In genomic region chr10:96148250-96148699, GRCm38 (mm10) we compare ENCODE assay signal across 9 mouse cellular contexts. TPM values are rescaled to one million over a fixed set of nuclear protein-coding genes. Genes with fewer than 3 reads are reported as not detected.
DNase-seq lines count a peak whose midpoint lies in the region; ATAC-seq lines count a peak whose summit lies in the region.
"Had no signal": no experiment of that assay in that cellular context is flagged by ENCODE, and none has a peak within 500 bp of the region (broad histone marks: within the 10 kb centered on the region; RNA-seq: fewer than 3 reads in every experiment).

No protein-coding gene starts in this region.

- peaks cover 20% of the 10 kb centered on the region for H3K4me1 ChIP-seq in embryonic facial prominence, embryonic 13.5 days
- peaks cover 22% of the 10 kb centered on the region for H3K4me1 ChIP-seq in kidney, embryonic 15.5 days
- H3K4me1 ChIP-seq in neural tube, embryonic 11.5 days (ENCODE audit: control insufficient read depth, insufficient read depth, low read length) = no peaks in the 10 kb centered on the region

- H3K27me3 ChIP-seq in embryonic facial prominence, embryonic 13.5 days = no peaks in the 10 kb centered on the region
- H3K27me3 ChIP-seq in kidney, embryonic 15.5 days = no peaks in the 10 kb centered on the region
- H3K27me3 ChIP-seq in neural tube, embryonic 11.5 days (ENCODE audit: control insufficient read depth, insufficient read depth, low read length) = no peaks in the 10 kb centered on the region
- H3K27me3 ChIP-seq: heart, embryonic 13.5 days had no signal

- peak overlapping the region; percentile 37 for H3K4me2 ChIP-seq in embryonic facial prominence, embryonic 13.5 days
- peak overlapping the region; percentile 18 for H3K4me2 ChIP-seq in kidney, embryonic 15.5 days
- H3K4me2 ChIP-seq in neural tube, embryonic 11.5 days (ENCODE audit: low read depth) = no peak overlapping the region
- H3K4me2 ChIP-seq: heart, embryonic 13.5 days had no signal

- ATAC-seq in embryonic facial prominence, embryonic 13.5 days (ENCODE audit: insufficient number of reproducible peaks, insufficient read depth, low FRiP score, low TSS enrichment, low read depth) = no peak
- ATAC-seq in kidney, embryonic 15.5 days (replicated peaks; ENCODE audit: low FRiP score) = peak; percentile 93
- peak; percentile 48; the same call in 1 of the 2 replicates for ATAC-seq in neural tube, embryonic 11.5 days (ENCODE audit: insufficient read depth, low FRiP score, low TSS enrichment)
- ATAC-seq in monocyte, adult 5-6 weeks (replicated peaks; ENCODE audit: insufficient number of reproducible peaks, low FRiP score, low TSS enrichment, poor library complexity, severe bottlenecking) = no peak

- no peak overlapping the region for H3K4me3 ChIP-seq in embryonic facial prominence, embryonic 13.5 days
- H3K4me3 ChIP-seq in kidney, embryonic 15.5 days (replicated peaks) = no peak overlapping the region
- no peak overlapping the region for H3K4me3 ChIP-seq in neural tube, embryonic 11.5 days (ENCODE audit: low read depth, low read length)
- H3K4me3 ChIP-seq: heart, embryonic 13.5 days had no signal

- H3K36me3 ChIP-seq in embryonic facial prominence, embryonic 13.5 days = no peaks in the 10 kb centered on the region
- no peaks in the 10 kb centered on the region for H3K36me3 ChIP-seq in kidney, embryonic 15.5 days
- no peaks in the 10 kb centered on the region for H3K36me3 ChIP-seq in neural tube, embryonic 11.5 days (ENCODE audit: control insufficient read depth, insufficient read depth, low read length)
- H3K36me3 ChIP-seq: heart, embryonic 13.5 days had no signal

- no peak overlapping the region for H3K9ac ChIP-seq in embryonic facial prominence, embryonic 13.5 days
- no peak overlapping the region for H3K9ac ChIP-seq in kidney, embryonic 15.5 days
- no peak overlapping the region for H3K9ac ChIP-seq in neural tube, embryonic 11.5 days (ENCODE audit: low read length)
- H3K9ac ChIP-seq: heart, embryonic 13.5 days had no signal

- H3K9me3 ChIP-seq in embryonic facial prominence, embryonic 13.5 days = no peaks in the 10 kb centered on the region
- H3K9me3 ChIP-seq in kidney, embryonic 15.5 days (replicated peaks) = no peaks in the 10 kb centered on the region
- H3K9me3 ChIP-seq in neural tube, embryonic 11.5 days (ENCODE audit: control insufficient read depth, low read length) = no peaks in the 10 kb centered on the region
- H3K9me3 ChIP-seq: heart, embryonic 13.5 days had no signal

- intact Hi-C loops in heart, postnatal 36 days (cut with DNase I) = no loop called here

- H3K27ac ChIP-seq in embryonic facial prominence, embryonic 13.5 days = no peak overlapping the region
- peak overlapping the region; percentile 72; the same call in 1 of the 2 replicates for H3K27ac ChIP-seq in kidney, embryonic 15.5 days
- H3K27ac ChIP-seq in neural tube, embryonic 11.5 days (ENCODE audit: low read depth, low read length) = 0 out of 2 replicates have a peak overlapping the region, but pooled peaks have one; percentile 29
- H3K27ac ChIP-seq: heart, embryonic 13.5 days had no signal

- DNase-seq in gastrocnemius, adult 18-20 months (ENCODE audit: low spot score) = peak; percentile 19
- DNase-seq in gastrocnemius, postnatal 25 days = no peak
- peak; percentile 54 for DNase-seq in MN1 (ENCODE audit: low spot score)
- DNase-seq in neural tube, embryonic 11.5 days (ENCODE audit: low spot score) = peak; percentile 57
- no peak for DNase-seq in heart, postnatal 36 days

- WGBS in embryonic facial prominence, embryonic 13.5 days = 11% methylated on average over 10 of the region's 10 CpGs
- WGBS in kidney, embryonic 15.5 days = 6% methylated on average over 10 of the region's 10 CpGs
- WGBS in neural tube, embryonic 11.5 days = 46% methylated on average over 10 of the region's 10 CpGs

RNA-seq across cellular contexts. Expression of gene Gm5426, which starts 11.9 kb away (rescaled TPM):
- not detected for total RNA-seq in gastrocnemius, adult 18-20 months (2021)
- not detected for total RNA-seq in gastrocnemius, postnatal 25 days (2021)
- not detected in 2 replicates for polyA plus RNA-seq in embryonic facial prominence, embryonic 13.5 days (2015; fragmentation: Nextera tagmentation; extraction: Ambion mirVana)
- not detected in 2 replicates for polyA plus RNA-seq in kidney, embryonic 15.5 days (2015; fragmentation: Nextera tagmentation; extraction: Ambion mirVana)
- polyA plus RNA-seq in neural tube, embryonic 11.5 days (2014; fragmentation: Nextera tagmentation; extraction: Ambion mirVana) = not detected in 2 replicates
- total RNA-seq in monocyte, adult 5-6 weeks (2017) = not detected in 3 replicates
- not detected for total RNA-seq in heart, postnatal 36 days (2021)
- polyA plus RNA-seq: heart, embryonic 13.5 days had no signal

Comparison
In these comparisons a context has a peak if more than half of its experiments do, and no peak if none do; other contexts are left out.
1. DNase-seq: peak in gastrocnemius, adult 18-20 months (single experiment), MN1 (single experiment) and neural tube, embryonic 11.5 days (single experiment); none in gastrocnemius, postnatal 25 days (single experiment) and heart, postnatal 36 days (0 of 2).
2. ATAC-seq: peak in kidney, embryonic 15.5 days (single experiment) and neural tube, embryonic 11.5 days (single experiment); none in embryonic facial prominence, embryonic 13.5 days (single experiment) and monocyte, adult 5-6 weeks (single experiment).